Mouse (Mus musculus): ENCODE data around the gene Itga2b.

The Itga2b gene

GRCm38 (mm10) chr11:102435754-102436470 lies 34.0 kb downstream of the Itga2b start:
- DNase-seq = peak; percentile 47 to 73

GRCm38 (mm10) chr11:102434816-102435705 lies 34.9 kb downstream of the Itga2b start:
- peak; percentile 25 to 45 for DNase-seq

DNA sequence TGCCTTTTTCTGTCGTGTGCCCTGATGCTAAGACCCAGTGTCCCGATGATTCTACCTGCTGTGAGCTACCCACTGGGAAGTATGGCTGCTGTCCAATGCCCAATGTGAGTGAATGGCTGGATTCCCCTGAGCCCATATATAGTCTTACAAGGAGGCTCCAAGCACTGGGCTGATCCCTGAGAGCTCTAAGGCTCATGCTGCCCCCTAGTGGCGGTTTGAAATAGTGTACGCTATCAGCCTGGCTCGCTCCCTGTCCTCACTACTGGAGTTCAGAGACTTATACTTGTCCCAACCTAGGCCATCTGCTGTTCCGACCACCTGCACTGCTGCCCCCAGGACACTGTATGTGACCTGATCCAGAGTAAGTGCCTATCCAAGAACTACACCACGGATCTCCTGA lies 35.5 kb downstream of the Itga2b start:
- peak; percentile 92 to 94 for DNase-seq

DNA sequence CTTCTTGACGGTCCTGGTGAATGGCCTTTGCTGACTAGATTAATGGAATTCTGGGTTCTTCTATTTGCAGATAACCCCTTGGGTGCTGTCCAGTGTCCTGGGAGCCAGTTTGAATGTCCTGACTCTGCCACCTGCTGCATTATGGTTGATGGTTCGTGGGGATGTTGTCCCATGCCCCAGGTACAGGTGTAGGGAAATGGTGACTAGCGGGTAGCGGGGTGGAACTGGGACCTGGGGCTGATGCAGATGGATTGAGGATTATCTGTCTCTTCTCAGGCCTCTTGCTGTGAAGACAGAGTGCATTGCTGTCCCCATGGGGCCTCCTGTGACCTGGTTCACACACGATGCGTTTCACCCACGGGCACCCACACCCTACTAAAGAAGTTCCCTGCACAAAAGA lies 36.1 kb downstream of the Itga2b start:
- DNase-seq = no peak

DNA sequence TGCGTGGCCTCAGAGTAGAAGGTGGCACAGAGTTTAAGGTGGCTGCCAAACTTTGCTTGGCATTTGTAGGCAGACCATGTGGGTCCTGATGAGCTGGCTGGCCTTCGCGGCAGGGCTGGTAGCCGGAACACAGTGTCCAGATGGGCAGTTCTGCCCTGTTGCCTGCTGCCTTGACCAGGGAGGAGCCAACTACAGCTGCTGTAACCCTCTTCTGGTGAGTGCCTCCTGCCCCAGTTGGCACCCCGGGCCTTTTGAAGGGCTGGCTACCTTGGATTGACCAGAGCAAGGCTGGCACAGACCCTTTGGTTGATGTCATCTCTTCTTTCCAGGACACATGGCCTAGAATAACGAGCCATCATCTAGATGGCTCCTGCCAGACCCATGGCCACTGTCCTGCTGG lies 37.0 kb downstream of the Itga2b start:
- peak; percentile 80 to 81 for DNase-seq

GRCm38 (mm10) chr11:102432115-102432843 lies 37.6 kb downstream of the Itga2b start:
- DNase-seq = peak in 1 of 2 experiments; percentile 16

DNA sequence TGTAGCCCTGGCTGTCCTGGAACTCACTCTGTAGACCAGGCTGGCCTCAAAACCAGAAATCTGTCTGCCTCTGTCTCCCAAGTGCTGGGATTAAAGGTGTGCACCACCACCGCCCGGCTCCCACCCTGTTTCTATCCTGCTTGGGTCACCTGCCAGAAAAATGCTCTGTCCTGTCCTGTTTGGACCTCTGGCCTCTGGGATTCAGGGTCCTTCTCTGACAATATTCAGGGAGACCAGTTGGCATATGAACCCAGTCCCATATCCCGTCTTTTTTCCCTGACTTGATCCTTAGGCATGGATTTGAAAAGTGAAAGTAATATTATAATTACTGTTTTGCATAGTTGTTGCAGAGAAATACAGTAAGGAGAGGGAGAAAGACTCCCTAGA lies 38.2 kb downstream of the Itga2b start:
- no peak for DNase-seq

DNA sequence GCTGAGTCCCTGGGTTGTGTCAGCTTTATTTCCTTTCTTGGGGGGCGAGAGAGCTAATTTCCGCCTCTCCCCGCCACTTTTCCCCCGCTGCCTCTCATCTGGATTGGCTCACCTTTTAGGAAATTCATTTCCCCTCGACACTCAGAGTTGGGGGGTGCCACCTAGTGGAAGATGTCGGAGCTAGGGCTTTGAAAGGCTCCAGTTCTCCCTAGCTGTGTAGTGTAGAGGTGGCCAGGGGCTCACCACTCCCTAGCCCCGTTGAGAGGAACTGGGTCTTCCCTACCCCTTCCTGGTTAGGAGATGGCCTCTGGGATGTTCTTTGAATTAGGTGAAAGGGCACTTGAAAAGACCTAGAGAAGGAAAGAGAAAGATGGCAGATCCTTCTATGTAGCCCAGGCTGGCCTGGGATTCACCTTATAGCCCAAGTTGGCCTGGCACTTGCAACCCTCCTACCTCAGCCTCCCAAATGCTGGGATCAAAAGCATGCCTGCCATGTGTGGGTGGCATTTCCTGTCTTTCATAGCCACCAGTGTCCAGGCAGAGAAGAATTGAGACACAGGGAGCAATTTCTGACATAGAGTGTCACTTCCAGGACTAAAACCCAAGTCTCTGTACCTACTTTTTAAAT lies 38.8 kb downstream of the Itga2b start:
- DNase-seq = peak; percentile 83 to 90

- peak; percentile 87 to 92 for DNase-seq
Observed at GRCm38 (mm10) chr11:102430121-102431017, 39.6 kb downstream of the Itga2b start, which contains the start of gene Grn. TSS of gene Grn (plus strand) at chr11:102430315.

DNA sequence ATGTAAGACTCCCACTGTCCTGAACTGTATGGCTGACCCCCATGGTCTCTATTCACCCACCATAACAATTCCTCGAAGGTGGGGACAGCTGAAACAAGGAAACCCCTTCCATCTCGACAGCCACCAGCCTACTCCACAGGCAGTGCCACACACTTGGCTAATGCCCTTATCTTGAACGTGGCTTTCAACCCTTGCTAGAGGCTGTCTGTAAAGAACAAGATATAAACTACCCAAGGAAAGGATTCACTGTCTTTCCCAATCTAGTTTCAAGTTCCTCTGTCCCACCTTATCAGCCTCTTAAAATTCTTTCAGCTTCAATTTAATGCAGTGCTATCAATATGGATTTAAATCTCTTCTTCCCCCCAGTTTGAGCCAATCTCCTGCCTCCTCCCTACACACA lies 40.4 kb downstream of the Itga2b start:
- no peak for DNase-seq

- no peak for DNase-seq
Observed at GRCm38 (mm10) chr11:102428981-102429540, 40.9 kb downstream of the Itga2b start.

DNA sequence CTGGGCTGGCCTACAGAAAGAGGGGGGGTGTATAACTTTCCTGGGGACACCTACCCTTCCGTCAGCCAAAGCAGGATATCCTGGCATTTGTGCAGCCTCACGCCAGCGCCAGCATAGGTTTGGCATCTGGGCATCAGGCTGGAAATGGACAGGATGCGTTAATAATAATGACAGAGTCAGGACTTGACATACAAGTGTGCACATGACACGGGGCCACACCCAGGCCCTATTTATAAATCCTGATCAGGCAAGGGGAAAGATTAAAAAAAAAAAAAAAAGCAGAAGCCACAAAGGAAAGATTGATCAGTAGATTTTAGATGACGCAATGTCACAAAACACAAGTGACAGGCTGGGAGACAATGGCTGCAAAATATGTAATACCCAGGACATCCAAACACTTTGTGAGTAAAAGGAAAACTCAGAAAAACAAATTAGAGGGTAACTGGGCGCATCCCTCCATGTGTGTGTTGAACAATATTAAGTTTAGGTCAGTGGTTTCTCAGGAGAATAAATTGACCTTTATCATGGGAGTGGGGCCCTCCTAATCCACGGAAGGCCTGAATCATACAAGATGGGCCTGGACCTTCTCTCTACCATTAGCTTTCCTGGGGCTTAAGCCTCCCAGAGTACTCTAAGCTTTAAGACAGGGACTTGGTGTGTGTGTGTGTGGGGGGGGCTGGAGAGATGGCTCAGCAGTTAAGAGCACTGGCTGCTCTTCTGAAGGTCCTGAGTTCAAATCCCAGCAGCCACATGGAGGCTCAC lies 44.2 kb downstream of the Itga2b start:
- no peak for DNase-seq

GRCm38 (mm10) chr11:102424666-102425065 lies 45.3 kb downstream of the Itga2b start:
- DNase-seq = no peak

- DNase-seq = no peak
Observed at GRCm38 (mm10) chr11:102421559-102421958, 48.4 kb downstream of the Itga2b start.

- peak in 1 of 2 experiments; percentile 22 for DNase-seq
Observed at GRCm38 (mm10) chr11:102418887-102419286, 51.0 kb downstream of the Itga2b start.

GRCm38 (mm10) chr11:102417160-102417559 lies 52.8 kb downstream of the Itga2b start:
- DNase-seq = no peak

DNA sequence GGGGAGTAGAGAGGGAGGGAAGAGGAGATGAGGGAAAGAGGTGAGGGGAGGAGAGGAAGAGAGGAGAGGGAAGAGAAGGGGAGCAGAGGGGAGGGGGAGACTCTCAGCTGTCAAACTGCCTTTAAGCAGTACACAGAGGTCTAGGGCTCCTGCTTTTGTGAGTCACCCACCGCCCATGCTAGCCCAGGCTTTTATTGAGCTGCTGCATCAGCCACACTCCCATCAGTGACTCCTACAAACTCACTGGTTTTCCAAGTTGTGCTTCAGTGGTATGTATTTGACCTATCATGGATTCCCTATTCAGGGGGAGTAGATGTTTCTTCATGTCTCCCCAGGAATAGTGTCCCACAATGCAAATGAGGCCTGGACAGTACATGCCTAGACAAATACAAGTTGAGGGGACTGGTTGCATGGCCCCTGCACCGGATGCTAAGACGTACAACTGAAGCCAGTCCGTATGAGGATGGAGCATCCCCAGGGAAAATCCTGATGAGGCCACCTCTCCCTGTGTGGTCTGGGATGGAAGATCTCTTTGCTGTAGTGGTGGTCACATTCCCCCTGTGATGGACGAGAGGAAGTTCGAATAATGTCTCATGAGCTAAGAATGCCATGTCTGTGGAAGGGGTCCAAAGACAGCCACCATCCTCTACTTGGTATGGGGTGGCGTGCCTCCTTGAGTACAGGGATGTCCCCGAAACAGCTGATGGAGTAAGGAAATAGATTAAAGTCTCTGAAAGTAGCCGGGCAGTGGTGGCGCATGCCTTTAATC lies 54.7 kb downstream of the Itga2b start:
- DNase-seq = no peak

GRCm38 (mm10) chr11:102413059-102413458 lies 56.9 kb downstream of the Itga2b start:
- no peak for DNase-seq

DNA sequence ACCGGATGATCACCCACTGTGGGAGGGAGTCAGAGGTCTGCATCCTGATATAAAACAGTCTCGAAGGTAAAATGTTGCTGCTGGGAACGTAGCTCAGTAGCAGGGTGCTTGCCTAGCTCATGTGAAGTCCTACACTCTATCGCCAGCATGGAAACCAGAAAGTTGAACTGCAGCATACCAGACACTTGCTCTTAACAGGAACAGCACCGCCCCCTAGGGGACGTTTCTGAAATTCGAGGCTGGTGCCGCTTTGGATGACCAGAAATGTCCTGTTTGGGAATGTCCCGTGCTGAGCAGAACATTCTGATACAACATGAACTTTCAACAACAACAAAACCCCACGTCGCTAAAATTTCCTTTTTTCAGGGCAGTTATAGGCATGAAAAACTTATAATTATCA lies 58.2 kb downstream of the Itga2b start:
- DNase-seq = peak; percentile 94 to 96

- DNase-seq = no peak
Observed at GRCm38 (mm10) chr11:102411061-102411460, 58.9 kb downstream of the Itga2b start.
